30 mouse cellular contexts compared by ENCODE assay signal in the genomic region with DNA sequence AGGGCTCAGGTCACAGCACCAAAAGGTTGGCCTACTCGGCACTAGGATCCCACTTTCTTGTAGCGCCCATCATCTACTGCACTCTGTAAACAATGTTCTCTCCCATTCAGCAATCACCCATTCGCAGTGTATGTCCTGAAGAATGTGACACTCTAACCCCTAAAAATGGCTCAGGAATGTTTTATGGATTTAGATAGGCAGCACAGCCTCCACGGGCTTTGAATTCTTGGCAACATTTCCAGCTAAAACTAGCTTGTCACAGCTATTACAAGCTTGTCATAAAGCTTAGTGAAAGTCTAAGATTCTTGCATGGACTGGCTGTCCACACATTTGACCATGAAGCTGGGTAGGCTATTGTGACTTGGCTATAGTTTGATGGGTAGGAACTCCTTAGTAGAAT.
A peak's percentile ranks its signal among the peaks of the same experiment; 100 is the strongest.
DNase-seq lines count a peak whose midpoint lies in the region; ATAC-seq and TF ChIP-seq lines count a peak whose summit lies in the region.
"Had no signal": no experiment of that assay in that cellular context is flagged by ENCODE, and none has a peak within 500 bp of the region (broad histone marks: within the 10 kb centered on the region; RNA-seq: fewer than 3 reads in every experiment).

No protein-coding gene starts in this region.

- H3K9me3 ChIP-seq in heart, embryonic 16.5 days (replicated peaks; ENCODE audit: control insufficient read depth, low read length): no peaks in the 10 kb centered on the region
- no peaks in the 10 kb centered on the region for H3K9me3 ChIP-seq in kidney, embryonic 15.5 days (replicated peaks)
- no peaks in the 10 kb centered on the region for H3K9me3 ChIP-seq in kidney, embryonic 14.5 days (ENCODE audit: control insufficient read depth, low read length)
- no peaks in the 10 kb centered on the region for H3K9me3 ChIP-seq in lung, embryonic 14.5 days (ENCODE audit: low read depth, low read length)
- H3K9me3 ChIP-seq in limb, embryonic 14.5 days (ENCODE audit: control insufficient read depth, low read length): no peaks in the 10 kb centered on the region
- H3K9me3 ChIP-seq: forebrain, embryonic 10.5 days; forebrain, embryonic 15.5 days; G1E; hindbrain, embryonic 13.5 days; limb, embryonic 15.5 days; liver, embryonic 13.5 days; midbrain, embryonic 10.5 days; midbrain, embryonic 15.5 days; neural tube, embryonic 15.5 days had no signal

- H3K36me3 ChIP-seq in heart, embryonic 16.5 days (ENCODE audit: control insufficient read depth, insufficient read depth): no peaks in the 10 kb centered on the region
- no peaks in the 10 kb centered on the region for H3K36me3 ChIP-seq in kidney, embryonic 15.5 days
- H3K36me3 ChIP-seq in kidney, embryonic 14.5 days (ENCODE audit: control insufficient read depth, insufficient read depth, low read length): no peaks in the 10 kb centered on the region
- H3K36me3 ChIP-seq in lung, embryonic 14.5 days (ENCODE audit: insufficient read depth): no peaks in the 10 kb centered on the region
- H3K36me3 ChIP-seq in limb, embryonic 14.5 days (ENCODE audit: control insufficient read depth, insufficient read depth, low read length): no peaks in the 10 kb centered on the region
- H3K36me3 ChIP-seq: forebrain, embryonic 10.5 days; forebrain, embryonic 15.5 days; hindbrain, embryonic 13.5 days; limb, embryonic 15.5 days; liver, embryonic 13.5 days; midbrain, embryonic 10.5 days; midbrain, embryonic 15.5 days; neural tube, embryonic 15.5 days had no signal

- peaks cover 8% of the 10 kb centered on the region; the same call in 1 of the 2 replicates for H3K4me1 ChIP-seq in heart, embryonic 16.5 days (ENCODE audit: control insufficient read depth, insufficient read depth, low read length)
- 0 out of 2 replicates have a peak, but pooled peaks cover 5% of the 10 kb centered on the region for H3K4me1 ChIP-seq in kidney, embryonic 15.5 days
- no peaks in the 10 kb centered on the region for H3K4me1 ChIP-seq in kidney, embryonic 14.5 days (ENCODE audit: control insufficient read depth, insufficient read depth, low read length)
- H3K4me1 ChIP-seq in lung, embryonic 14.5 days (ENCODE audit: insufficient read depth): no peaks in the 10 kb centered on the region
- no peaks in the 10 kb centered on the region for H3K4me1 ChIP-seq in limb, embryonic 14.5 days (ENCODE audit: control insufficient read depth, insufficient read depth, low read length)
- H3K4me1 ChIP-seq: forebrain, embryonic 15.5 days; hindbrain, embryonic 13.5 days; limb, embryonic 15.5 days; liver, embryonic 13.5 days; midbrain, embryonic 15.5 days; neural tube, embryonic 15.5 days had no signal

- no peak overlapping the region for H3K9ac ChIP-seq in heart, embryonic 16.5 days (ENCODE audit: low read length)
- no peak overlapping the region for H3K9ac ChIP-seq in kidney, embryonic 15.5 days
- H3K9ac ChIP-seq in kidney, embryonic 14.5 days (ENCODE audit: low read depth, low read length): no peak overlapping the region
- no peak overlapping the region for H3K9ac ChIP-seq in lung, embryonic 14.5 days
- H3K9ac ChIP-seq in limb, embryonic 14.5 days (ENCODE audit: low read depth, low read length, severe bottlenecking): no peak overlapping the region
- H3K9ac ChIP-seq: forebrain, embryonic 15.5 days; hindbrain, embryonic 13.5 days; limb, embryonic 15.5 days; liver, embryonic 13.5 days; midbrain, embryonic 15.5 days; neural tube, embryonic 15.5 days had no signal

- H3K27ac ChIP-seq in heart, embryonic 16.5 days (ENCODE audit: low read length): peak overlapping the region; percentile 85
- peak overlapping the region; percentile 45; the same call in 1 of the 2 replicates for H3K27ac ChIP-seq in kidney, embryonic 15.5 days
- no peak overlapping the region for H3K27ac ChIP-seq in kidney, embryonic 14.5 days (ENCODE audit: low read depth, low read length)
- no peak overlapping the region for H3K27ac ChIP-seq in lung, embryonic 14.5 days (ENCODE audit: low read depth)
- no peak overlapping the region for H3K27ac ChIP-seq in limb, embryonic 14.5 days (replicated peaks; ENCODE audit: low read depth, low read length)
- H3K27ac ChIP-seq: forebrain, embryonic 10.5 days; forebrain, embryonic 15.5 days; hindbrain, embryonic 13.5 days; left cerebral cortex, adult 2 months; limb, embryonic 15.5 days; liver, embryonic 13.5 days; midbrain, embryonic 10.5 days; midbrain, embryonic 15.5 days; neural tube, embryonic 15.5 days had no signal

- H3K4me3 ChIP-seq in heart, embryonic 16.5 days (ENCODE audit: low read length): no peak overlapping the region
- H3K4me3 ChIP-seq in kidney, embryonic 15.5 days (replicated peaks): no peak overlapping the region
- no peak overlapping the region for H3K4me3 ChIP-seq in kidney, embryonic 14.5 days (ENCODE audit: low read length)
- H3K4me3 ChIP-seq in lung, embryonic 14.5 days (ENCODE audit: low read depth, low read length): no peak overlapping the region
- no peak overlapping the region for H3K4me3 ChIP-seq in limb, embryonic 14.5 days (replicated peaks; ENCODE audit: low read length)
- H3K4me3 ChIP-seq: forebrain, embryonic 10.5 days; forebrain, embryonic 15.5 days; hindbrain, embryonic 13.5 days; left cerebral cortex, adult 2 months; limb, embryonic 15.5 days; liver, embryonic 13.5 days; midbrain, embryonic 10.5 days; midbrain, embryonic 15.5 days; neural tube, embryonic 15.5 days had no signal

- no peaks in the 10 kb centered on the region for H3K27me3 ChIP-seq in heart, embryonic 16.5 days (ENCODE audit: control insufficient read depth, insufficient read depth, low read length)
- no peaks in the 10 kb centered on the region for H3K27me3 ChIP-seq in kidney, embryonic 15.5 days
- no peaks in the 10 kb centered on the region for H3K27me3 ChIP-seq in kidney, embryonic 14.5 days (ENCODE audit: control insufficient read depth, insufficient read depth, low read length)
- no peaks in the 10 kb centered on the region for H3K27me3 ChIP-seq in lung, embryonic 14.5 days (ENCODE audit: insufficient read depth, low read length)
- H3K27me3 ChIP-seq in limb, embryonic 14.5 days (ENCODE audit: control insufficient read depth, insufficient read depth, low read length): no peaks in the 10 kb centered on the region
- H3K27me3 ChIP-seq: forebrain, embryonic 15.5 days; hindbrain, embryonic 13.5 days; limb, embryonic 15.5 days; liver, embryonic 13.5 days; midbrain, embryonic 15.5 days; neural tube, embryonic 15.5 days; Patski had no signal

- no peak for TF ChIP-seq CTCF in lung, embryonic 14.5 days (IDR thresholded peaks at IDR 0.05; ENCODE audit: low read depth)

- TF ChIP-seq POLR2A in limb, embryonic 14.5 days (IDR thresholded peaks at IDR 0.05; ENCODE audit: borderline replicate concordance, extremely low read depth, insufficient read depth, insufficient read length): no peak

- no peak for DNase-seq in heart, postnatal 14 days
- peak; percentile 45 for DNase-seq in lung, embryonic 14.5 days
- no peak for DNase-seq in lung, postnatal 4 days
- peak; percentile 22 for DNase-seq in limb, embryonic 14.5 days (ENCODE audit: low spot score)
- DNase-seq in left cerebral cortex, adult 18-20 months (ENCODE audit: low spot score in 2 of 2): no peak
- DNase-seq: adrenal gland, postnatal 10 days; cerebellum, adult 8-10 months; cerebellum, postnatal 25 days; gastrocnemius, postnatal 25 days; heart, adult 11 months; heart, postnatal 36 days; liver, embryonic 13.5 days; lung, adult 18-20 months; lung, postnatal 10 days; right cerebral cortex, postnatal 25 days; thymus, postnatal 14 days had no signal

- H3K4me2 ChIP-seq in heart, embryonic 16.5 days (ENCODE audit: low read depth, low read length): 0 out of 2 replicates have a peak overlapping the region, but pooled peaks have one; percentile 38
- no peak overlapping the region for H3K4me2 ChIP-seq in kidney, embryonic 15.5 days
- H3K4me2 ChIP-seq in kidney, embryonic 14.5 days (replicated peaks; ENCODE audit: low read depth, low read length): no peak overlapping the region
- H3K4me2 ChIP-seq in lung, embryonic 14.5 days: no peak overlapping the region
- no peak overlapping the region for H3K4me2 ChIP-seq in limb, embryonic 14.5 days (replicated peaks; ENCODE audit: low read depth, low read length, severe bottlenecking)
- H3K4me2 ChIP-seq: forebrain, embryonic 15.5 days; hindbrain, embryonic 13.5 days; limb, embryonic 15.5 days; liver, embryonic 13.5 days; midbrain, embryonic 15.5 days; neural tube, embryonic 15.5 days had no signal

- WGBS in heart, embryonic 16.5 days: 33% methylated on average over 4 of the region's 4 CpGs
- WGBS in kidney, embryonic 15.5 days: 50% methylated on average over 4 of the region's 4 CpGs
- WGBS in kidney, embryonic 14.5 days: 55% methylated on average over 4 of the region's 4 CpGs
- WGBS in lung, embryonic 14.5 days: 38% methylated on average over 4 of the region's 4 CpGs
- WGBS in limb, embryonic 14.5 days: 67% methylated on average over 4 of the region's 4 CpGs

- peak; percentile 79 for ATAC-seq in heart, embryonic 16.5 days (replicated peaks; ENCODE audit: extremely low read depth, insufficient read depth, low FRiP score)
- ATAC-seq in kidney, embryonic 15.5 days (replicated peaks; ENCODE audit: low FRiP score): 0 out of 2 replicates have a peak, but pooled peaks have one; percentile 36
- ATAC-seq in kidney, embryonic 14.5 days (ENCODE audit: low FRiP score, low TSS enrichment): no peak
- no peak for ATAC-seq in lung, embryonic 14.5 days (ENCODE audit: insufficient read depth)
- ATAC-seq in limb, embryonic 14.5 days (ENCODE audit: low FRiP score, low read depth): no peak; the same call in 1 of the 2 replicates
- ATAC-seq: forebrain, embryonic 15.5 days; intestine, postnatal 0 days; midbrain, embryonic 15.5 days; Patski had no signal

- intact Hi-C loops in heart, postnatal 14 days (cut with DNase I): no loop called here

Comparison
In these comparisons a context has a peak if more than half of its experiments do, and no peak if none do; other contexts are left out.
1. ATAC-seq: peak in heart, embryonic 16.5 days (single experiment) and kidney, embryonic 15.5 days (single experiment); none in kidney, embryonic 14.5 days (single experiment), lung, embryonic 14.5 days (single experiment) and limb, embryonic 14.5 days (single experiment).
2. H3K27ac ChIP-seq: peak in heart, embryonic 16.5 days (single experiment) and kidney, embryonic 15.5 days (single experiment); none in kidney, embryonic 14.5 days (single experiment), lung, embryonic 14.5 days (single experiment) and limb, embryonic 14.5 days (single experiment).
3. DNase-seq: peak in lung, embryonic 14.5 days (single experiment) and limb, embryonic 14.5 days (single experiment); none in heart, postnatal 14 days (0 of 2), lung, postnatal 4 days (0 of 2) and left cerebral cortex, adult 18-20 months (0 of 2).